Mouse (Mus musculus) hindbrain, embryonic 10.5 days (tissue): ENCODE results near the gene Hcfc1r1. TPM values are rescaled to one million over a fixed set of nuclear protein-coding genes. Genes with fewer than 3 reads are reported as not detected.

Experiments
- DNase-seq: peaks from one replicate; pipeline ENCODE4 v3.0.0-alpha.2; 2017; ENCODE audit warnings: low spot score
- H3K27ac ChIP-seq: fragments of 300-500 bp; sonication (generic); 2 replicates; pipeline ENCODE4 v1.5.1; 2016; ENCODE audit warnings: mild to moderate bottlenecking, moderate library complexity
- H3K27me3 ChIP-seq: fragments of 300-500 bp; sonication (generic); 2 replicates; pipeline ENCODE4 v1.6.1; 2016; ENCODE audit warnings: mild to moderate bottlenecking; ENCODE audit not compliant: poor library complexity, insufficient read depth, severe bottlenecking
- H3K36me3 ChIP-seq: fragments of 300-500 bp; sonication (generic); 2 replicates; pipeline ENCODE4 v1.6.1; 2016; ENCODE audit warnings: mild to moderate bottlenecking, moderate library complexity
- H3K4me1 ChIP-seq: fragments of 300-500 bp; sonication (generic); replicated peaks from 2 replicates; pipeline ENCODE4 v1.6.1; 2016; ENCODE audit warnings: mild to moderate bottlenecking
- H3K4me3 ChIP-seq: fragments of 300-500 bp; sonication (generic); 2 replicates; pipeline ENCODE4 v1.5.1; 2016; ENCODE audit warnings: mild to moderate bottlenecking, moderate library complexity
- H3K9me3 ChIP-seq: fragments of 300-500 bp; sonication (generic); 2 replicates; pipeline ENCODE4 v1.6.1; 2016; ENCODE audit warnings: mild to moderate bottlenecking, moderate library complexity
- WGBS: fragments of 180-500 bp; shearing (Covaris S2); methylation state at CpG from one replicate; pipeline ENCODE4 v1.1.7; 2016; 5-methylcytosine and 5-hydroxymethylcytosine counted together
- polyA plus RNA-seq: library from polyadenylated mRNA; unstranded; fragments of >200 nt; fragmentation: Nextera tagmentation; extraction: Ambion mirVana; gene quantifications from 2 replicates; pipeline ENCODE4 v1.2.1, GENCODE M21; 2016

Hcfc1r1 gene
- polyA plus RNA-seq, 1 experiment from 2014 or later, result 45.4 TPM

DNA sequence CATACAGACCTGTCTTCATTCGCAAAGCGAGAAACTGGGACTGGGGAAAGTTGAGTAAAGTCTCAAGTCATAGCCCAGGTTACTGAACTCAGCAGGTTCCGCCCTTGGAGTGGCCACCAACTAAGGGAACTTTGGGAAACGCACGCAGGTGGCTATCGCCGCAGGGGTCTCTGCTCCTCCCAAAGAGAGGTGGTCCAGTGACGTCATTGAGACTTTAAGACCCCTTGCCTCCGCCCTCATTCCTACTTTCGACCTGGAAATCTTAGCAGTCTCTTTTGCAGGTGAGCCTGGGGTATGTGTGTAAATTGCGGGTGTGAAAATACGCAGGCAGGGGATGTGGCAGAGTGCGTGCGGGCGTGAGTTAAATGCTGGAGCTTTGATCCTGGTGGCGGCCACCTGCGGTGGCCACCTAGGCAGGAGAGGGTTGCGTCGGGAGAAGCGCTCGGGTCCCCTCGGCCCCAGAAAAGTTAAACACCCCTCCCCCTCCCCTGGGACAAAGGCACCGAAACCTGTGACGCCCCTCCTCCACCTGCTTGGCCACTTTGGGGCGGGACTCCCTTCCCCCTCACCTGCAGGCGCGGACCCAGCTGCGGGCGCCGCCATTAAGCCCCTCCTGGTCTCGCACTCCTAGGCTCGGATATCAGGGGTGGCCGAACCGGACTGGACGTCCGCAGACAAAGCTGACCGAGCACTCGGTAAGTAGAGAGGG is 5.9 kb downstream of the Hcfc1r1 start, which contains the start of gene Cldn6:
Cldn6 (plus strand) TSS at position 123 of the 709 bp plus-strand sequence.
- peaks cover 98% of the 10 kb centered on the region for H3K27me3 ChIP-seq
- 2% methylated on average over 38 of the region's 38 CpGs for WGBS
- H3K4me3 ChIP-seq, result peak within 1 kb of the TSS; percentile 39
- peaks cover 64% of the 10 kb centered on the region for H3K4me1 ChIP-seq
- no peak for DNase-seq
- peak within 1 kb of the TSS; percentile 45; the same call in 1 of the 2 replicates for H3K27ac ChIP-seq
- H3K36me3 ChIP-seq, result no peaks in the 10 kb centered on the region
- no peaks in the 10 kb centered on the region for H3K9me3 ChIP-seq

DNA sequence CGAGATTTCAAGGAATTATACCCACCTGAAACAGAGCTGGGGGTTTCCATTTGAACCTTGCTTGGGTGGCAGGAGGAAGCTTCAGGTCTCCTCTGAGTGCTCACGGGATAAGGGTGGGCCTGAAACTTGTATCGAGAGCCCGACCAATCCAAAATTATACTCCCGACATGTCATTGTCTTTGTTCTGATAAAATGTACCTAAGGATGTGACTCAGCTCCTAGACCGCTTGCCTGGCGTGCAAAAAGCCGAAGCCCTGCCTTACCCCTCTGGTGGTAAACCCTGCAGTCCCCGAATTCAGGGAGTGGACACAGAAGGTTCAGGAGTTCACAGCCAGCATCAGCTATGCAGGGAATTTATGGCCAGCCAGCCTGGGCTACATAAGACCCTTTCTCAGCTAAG is 6.9 kb downstream of the Hcfc1r1 start:
- no peak for DNase-seq
- Histone ChIP-seq H3K27me3 (peaks cover 95% of the 10 kb centered on the region), H3K4me1 (peaks cover 59% of the 10 kb centered on the region), H3K4me3 (peak overlapping the region; percentile 39), H3K36me3 (no peaks in the 10 kb centered on the region), H3K27ac (no peak overlapping the region), H3K9me3 (no peaks in the 10 kb centered on the region)
- 79% methylated on average over 9 of the region's 9 CpGs for WGBS

DNA sequence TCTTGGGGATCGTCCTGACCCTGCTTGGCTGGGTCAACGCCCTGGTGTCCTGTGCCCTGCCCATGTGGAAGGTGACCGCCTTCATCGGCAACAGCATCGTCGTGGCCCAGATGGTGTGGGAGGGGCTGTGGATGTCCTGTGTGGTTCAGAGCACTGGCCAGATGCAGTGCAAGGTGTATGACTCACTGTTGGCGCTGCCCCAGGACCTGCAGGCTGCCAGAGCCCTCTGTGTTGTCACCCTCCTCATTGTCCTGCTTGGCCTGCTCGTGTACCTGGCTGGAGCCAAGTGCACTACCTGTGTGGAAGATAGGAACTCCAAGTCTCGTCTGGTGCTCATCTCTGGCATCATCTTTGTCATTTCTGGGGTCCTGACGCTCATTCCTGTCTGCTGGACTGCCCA is 7.7 kb downstream of the Hcfc1r1 start:
- WGBS, result 77% methylated on average over 10 of the region's 10 CpGs
- H3K4me1 ChIP-seq, result peaks cover 52% of the 10 kb centered on the region
- no peak overlapping the region for H3K27ac ChIP-seq
- no peaks in the 10 kb centered on the region for H3K36me3 ChIP-seq
- DNase-seq, result no peak
- H3K4me3 ChIP-seq, result peak overlapping the region; percentile 39; the same call in 1 of the 2 replicates
- H3K9me3 ChIP-seq, result no peaks in the 10 kb centered on the region
- H3K27me3 ChIP-seq, result peaks cover 87% of the 10 kb centered on the region

DNA sequence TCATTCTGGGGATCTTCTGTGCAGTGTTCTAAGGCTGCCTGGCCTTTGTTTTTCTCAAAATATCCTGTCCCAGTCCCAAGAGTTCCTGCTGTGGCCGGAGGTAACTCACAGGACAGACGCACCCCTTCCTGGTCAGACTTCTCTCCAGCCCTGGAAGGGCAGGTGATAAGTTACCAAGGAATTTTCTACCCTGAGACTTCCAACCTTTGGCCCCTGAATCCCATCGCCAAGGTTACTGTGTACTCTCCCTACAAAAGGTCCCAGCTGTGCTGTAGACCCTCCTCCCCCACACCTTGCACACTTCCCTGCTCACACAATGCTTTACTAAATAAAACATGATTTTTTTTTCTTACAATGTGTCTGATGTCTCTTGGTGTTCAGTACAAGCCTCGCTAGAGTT is 8.7 kb downstream of the Hcfc1r1 start:
- Histone ChIP-seq H3K9me3 (no peaks in the 10 kb centered on the region), H3K4me3 (peak overlapping the region; percentile 39; the same call in 1 of the 2 replicates), H3K36me3 (no peaks in the 10 kb centered on the region), H3K27ac (no peak overlapping the region), H3K27me3 (peaks cover 78% of the 10 kb centered on the region), H3K4me1 (peaks cover 42% of the 10 kb centered on the region)
- whole genome bisulfite sequencing, result 68% methylated on average over 4 of the region's 4 CpGs
- no peak for DNase-seq

DNA sequence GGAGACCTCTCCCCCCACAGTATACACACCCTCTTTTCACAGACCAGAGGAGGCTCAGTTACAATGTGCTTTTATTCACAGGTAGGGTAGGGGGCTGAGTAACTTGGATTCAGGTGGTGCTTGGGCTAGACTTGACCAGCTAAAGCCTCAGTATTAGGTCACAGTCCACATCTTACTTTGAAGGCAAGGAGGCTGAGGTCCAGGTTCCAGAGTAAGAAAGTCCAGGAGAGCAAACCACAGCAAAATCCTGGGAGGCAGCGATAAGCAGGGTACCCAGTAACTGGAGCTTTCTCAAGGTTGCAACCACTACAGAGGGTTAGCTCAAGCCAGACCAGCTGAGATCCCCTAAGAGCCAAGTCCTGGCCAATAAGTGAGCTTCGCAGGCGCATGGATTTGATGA is 9.1 kb downstream of the Hcfc1r1 start:
- Histone ChIP-seq H3K9me3 (no peaks in the 10 kb centered on the region), H3K4me3 (peak overlapping the region; percentile 39), H3K4me1 (peaks cover 37% of the 10 kb centered on the region), H3K27me3 (peaks cover 75% of the 10 kb centered on the region), H3K36me3 (no peaks in the 10 kb centered on the region), H3K27ac (0 out of 2 replicates have a peak overlapping the region, but pooled peaks have one; percentile 71)
- WGBS, result 68% methylated on average over 3 of the region's 3 CpGs
- DNase-seq, result no peak

DNA sequence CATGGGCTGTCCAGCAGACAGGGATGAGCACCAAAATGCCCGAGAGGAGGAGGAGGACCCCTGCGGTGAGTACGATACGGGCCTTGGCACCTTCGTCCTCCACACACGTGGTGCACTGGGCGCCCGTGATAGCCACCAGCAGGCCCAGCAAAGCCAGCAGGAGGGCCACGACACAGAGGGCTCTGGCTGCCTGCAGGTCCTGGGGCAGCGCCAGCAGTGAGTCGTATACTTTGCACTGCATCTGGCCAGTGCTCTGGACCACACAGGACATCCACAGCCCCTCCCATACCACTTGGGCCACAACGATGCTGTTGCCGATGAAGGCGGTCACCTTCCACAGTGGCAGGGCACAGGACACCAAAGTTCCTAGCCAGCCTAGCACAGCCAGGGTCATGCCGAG is 9.8 kb downstream of the Hcfc1r1 start:
- 24% methylated on average over 15 of the region's 15 CpGs for WGBS
- H3K27me3 ChIP-seq, result peaks cover 68% of the 10 kb centered on the region
- no peaks in the 10 kb centered on the region for H3K9me3 ChIP-seq
- peak overlapping the region; percentile 71 for H3K27ac ChIP-seq
- H3K4me3 ChIP-seq, result peak overlapping the region; percentile 39
- DNase-seq, result no peak
- no peaks in the 10 kb centered on the region for H3K36me3 ChIP-seq
- peaks cover 37% of the 10 kb centered on the region for H3K4me1 ChIP-seq

DNA sequence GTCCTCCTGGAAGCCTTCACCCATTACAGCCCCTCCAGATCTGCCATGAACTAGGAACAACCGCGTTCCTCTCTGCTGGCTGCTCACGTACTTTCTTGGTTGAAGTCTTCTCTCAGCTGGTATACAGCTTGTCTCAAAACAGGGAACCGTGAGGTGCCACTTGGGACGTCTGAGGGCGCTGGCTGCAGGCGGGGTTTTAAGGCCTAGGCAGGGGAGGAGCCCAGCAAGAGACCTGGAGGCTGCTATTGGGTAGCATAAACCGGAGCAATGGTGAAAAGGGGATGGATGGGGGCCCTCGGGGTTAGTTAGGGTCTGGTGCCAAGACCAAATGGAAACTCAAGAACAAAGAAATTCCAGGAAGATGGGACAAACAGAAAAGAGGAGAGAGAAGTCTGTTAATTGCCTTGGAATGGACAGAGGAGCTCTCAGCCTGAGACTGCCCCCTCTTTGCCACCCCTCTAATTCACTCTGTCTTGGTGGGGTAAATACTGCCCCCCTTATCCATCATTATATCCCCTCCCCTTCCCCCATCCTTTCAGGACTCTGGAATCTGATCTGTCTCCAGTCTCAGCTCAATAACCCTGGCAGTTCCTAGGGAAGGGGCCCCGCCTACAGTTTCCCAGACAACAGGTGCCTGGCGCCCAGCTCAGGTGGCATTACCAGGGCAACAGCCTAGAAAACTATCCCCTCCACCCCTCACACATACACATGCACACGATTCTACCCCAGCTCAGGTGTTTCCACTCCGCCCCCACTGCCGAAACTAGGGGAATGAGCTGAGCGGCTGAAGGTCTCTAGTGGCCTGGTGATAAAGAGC is 10.7 kb downstream of the Hcfc1r1 start, which contains the start of gene Cldn9:
Cldn9 (minus strand) TSS at position 171 of the 817 bp plus-strand sequence.
- Histone ChIP-seq H3K27ac (peak within 1 kb of the TSS; percentile 71), H3K27me3 (peaks cover 60% of the 10 kb centered on the region), H3K4me3 (peak within 1 kb of the TSS; percentile 39), H3K9me3 (no peaks in the 10 kb centered on the region), H3K4me1 (peaks cover 37% of the 10 kb centered on the region), H3K36me3 (no peaks in the 10 kb centered on the region)
- 12% methylated on average over 15 of the region's 15 CpGs for WGBS
- no peak for DNase-seq

DNA sequence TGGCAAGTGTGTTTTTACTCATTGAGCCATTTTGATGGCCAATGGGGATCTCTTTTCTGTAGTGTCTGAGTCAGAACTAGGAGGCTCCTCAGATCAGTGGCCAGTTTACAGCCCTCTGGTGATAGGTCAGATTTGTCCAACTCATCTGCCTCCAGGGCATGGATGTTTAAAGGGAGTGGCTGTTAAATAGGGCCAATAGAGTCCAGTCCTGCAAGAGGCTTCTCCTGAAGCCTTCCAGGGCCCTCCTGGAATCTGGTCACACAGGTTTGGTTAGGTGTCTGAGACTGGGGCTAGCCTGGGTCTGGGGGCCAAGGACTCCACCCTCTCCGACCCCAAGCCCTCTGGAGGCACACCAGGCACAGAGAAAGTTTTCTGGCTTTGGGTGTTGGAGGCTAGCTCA is 21.1 kb downstream of the Hcfc1r1 start:
- no peak overlapping the region for H3K27ac ChIP-seq
- DNase-seq, result no peak
- WGBS, result 82% methylated on average over 1 of the region's 1 CpGs

DNA sequence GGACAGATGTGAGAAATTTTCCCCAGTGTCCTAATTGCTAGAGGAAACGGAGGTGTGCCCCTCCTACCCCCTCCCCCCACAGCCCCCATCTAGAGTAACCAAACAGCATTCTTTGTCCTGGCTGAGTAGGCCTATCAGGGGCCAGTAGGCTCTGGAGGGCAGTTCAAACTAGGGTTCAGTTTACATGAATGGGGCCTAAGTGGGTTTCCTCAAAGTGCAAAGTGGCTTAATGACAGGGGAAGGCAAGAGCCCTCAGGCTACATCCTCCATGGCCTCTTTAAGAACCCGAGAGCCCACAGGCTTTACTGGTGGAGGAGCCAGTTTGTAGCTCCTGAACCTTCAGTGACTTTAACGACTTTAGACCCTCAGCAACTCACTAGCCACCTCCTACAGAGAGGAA is 22.4 kb downstream of the Hcfc1r1 start:
- Histone ChIP-seq H3K4me3 (no peak overlapping the region), H3K4me1 (peaks cover 21% of the 10 kb centered on the region), H3K27me3 (peaks cover 44% of the 10 kb centered on the region), H3K36me3 (no peaks in the 10 kb centered on the region), H3K9me3 (no peaks in the 10 kb centered on the region), H3K27ac (no peak overlapping the region)
- no peak for DNase-seq
- WGBS, result 18% methylated on average over 3 of the region's 3 CpGs

More for the DNA sequence above, 21.1 kb downstream of the Hcfc1r1 start:
- Histone ChIP-seq H3K27me3 (peaks cover 31% of the 10 kb centered on the region), H3K4me1 (peaks cover 12% of the 10 kb centered on the region), H3K4me3 (no peak overlapping the region), H3K36me3 (no peaks in the 10 kb centered on the region), H3K9me3 (no peaks in the 10 kb centered on the region)

DNA sequence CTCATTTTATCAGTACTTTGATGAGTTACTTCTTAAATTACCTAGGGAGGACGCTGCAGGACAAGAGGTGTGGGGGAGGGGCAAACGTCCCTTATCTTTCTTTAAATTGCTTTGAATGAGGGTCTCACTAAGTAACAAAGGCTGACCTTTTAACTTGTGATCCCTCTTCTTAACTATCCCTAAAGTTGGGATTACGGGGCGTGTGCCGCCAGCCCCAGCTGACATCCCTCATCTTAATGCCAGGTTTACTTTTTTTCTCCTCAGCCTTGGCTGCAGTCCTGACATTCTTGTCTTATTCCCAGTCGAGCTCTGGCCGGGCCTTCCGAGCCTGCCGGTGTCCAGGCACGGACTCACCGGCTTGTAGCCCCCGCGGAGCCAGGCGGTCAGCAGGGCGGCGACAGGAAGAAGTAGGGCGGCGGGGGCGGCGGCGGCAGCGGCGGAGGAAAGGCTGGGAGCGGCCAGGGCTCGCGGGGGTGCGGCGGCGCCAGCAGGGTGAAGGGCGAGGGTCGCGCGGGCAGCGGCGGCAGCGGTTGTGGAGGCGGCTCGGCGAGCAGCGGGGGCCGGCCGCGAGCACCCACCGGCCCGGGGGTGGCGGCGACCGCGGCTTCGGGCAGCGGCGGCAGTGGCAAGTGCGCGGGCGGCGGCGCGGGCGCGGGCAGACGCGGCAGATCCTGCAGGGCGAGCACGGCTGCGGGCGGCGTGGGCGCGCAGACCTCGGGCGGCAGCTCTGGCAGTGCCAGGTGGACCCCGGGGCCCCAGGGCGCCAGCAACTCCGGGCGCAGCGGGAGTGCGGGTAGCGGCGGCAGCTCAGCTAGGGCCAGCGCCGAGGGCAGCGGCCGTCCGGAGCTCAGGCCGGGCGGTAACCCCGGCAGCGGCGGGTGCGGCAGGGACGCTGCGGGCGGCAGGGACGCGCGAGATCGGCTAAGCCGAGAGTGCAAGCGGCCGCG is 26.0 kb downstream of the Hcfc1r1 start:
- H3K27me3 ChIP-seq, result peaks cover 60% of the 10 kb centered on the region
- under 1% methylated on average over 101 of the region's 101 CpGs for WGBS
- peaks cover 21% of the 10 kb centered on the region for H3K4me1 ChIP-seq
- peak; percentile 38 for DNase-seq
- peak overlapping the region; percentile 79 for H3K4me3 ChIP-seq
- peak overlapping the region; percentile 75 for H3K27ac ChIP-seq
- no peaks in the 10 kb centered on the region for H3K9me3 ChIP-seq
- H3K36me3 ChIP-seq, result no peaks in the 10 kb centered on the region

DNA sequence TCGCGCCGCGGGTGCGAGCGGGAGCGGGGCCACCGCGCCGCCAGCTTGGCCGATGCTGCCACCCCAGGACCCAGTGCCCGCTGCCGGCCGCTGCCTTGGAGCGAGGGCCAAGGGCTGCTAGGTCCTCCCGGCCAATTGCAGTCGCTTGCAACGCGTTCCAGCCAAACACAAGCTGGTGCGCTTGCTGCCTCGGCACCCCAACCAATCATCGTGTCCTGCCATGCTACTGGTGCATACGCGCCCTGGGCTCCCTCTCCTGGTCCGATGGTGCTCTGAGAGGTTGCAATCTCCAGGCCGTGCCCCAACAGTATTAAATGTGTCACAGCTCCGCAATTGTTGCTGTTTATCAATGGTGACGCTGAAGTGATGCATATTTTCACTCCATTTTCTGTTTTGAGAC is 26.7 kb downstream of the Hcfc1r1 start:
- Histone ChIP-seq H3K27me3 (peaks cover 61% of the 10 kb centered on the region), H3K36me3 (no peaks in the 10 kb centered on the region), H3K27ac (peak overlapping the region; percentile 75), H3K4me3 (peak overlapping the region; percentile 79), H3K9me3 (no peaks in the 10 kb centered on the region), H3K4me1 (peaks cover 24% of the 10 kb centered on the region)
- WGBS, result under 1% methylated on average over 28 of the region's 28 CpGs
- peak; percentile 89 for DNase-seq

DNA sequence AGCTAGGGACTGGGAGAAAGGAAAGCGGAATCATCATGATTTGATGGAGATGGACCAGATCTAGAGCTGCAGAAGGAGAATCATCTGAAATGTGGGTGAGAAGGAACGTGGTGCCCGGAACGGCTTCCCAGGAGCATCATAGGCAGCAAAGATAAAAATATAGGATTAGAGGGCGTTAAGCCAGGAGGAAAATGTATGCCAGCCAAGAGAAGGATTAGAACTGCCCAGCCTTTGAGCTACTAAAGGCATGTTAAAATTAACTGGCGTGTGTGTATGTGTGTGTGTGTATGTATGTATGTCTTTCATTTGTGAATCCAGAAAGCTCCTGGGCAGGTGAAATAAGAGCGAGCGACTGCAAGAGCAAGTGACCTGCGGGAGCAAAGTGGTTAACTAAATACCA is 29.9 kb downstream of the Hcfc1r1 start:
- peaks cover 23% of the 10 kb centered on the region for H3K4me1 ChIP-seq
- no peaks in the 10 kb centered on the region for H3K36me3 ChIP-seq
- no peak overlapping the region for H3K4me3 ChIP-seq
- H3K9me3 ChIP-seq, result no peaks in the 10 kb centered on the region
- no peak overlapping the region for H3K27ac ChIP-seq
- peaks cover 55% of the 10 kb centered on the region for H3K27me3 ChIP-seq
- no peak for DNase-seq
- WGBS, result 84% methylated on average over 9 of the region's 9 CpGs
